Mouse (Mus musculus): ENCODE measurements around the gene Tspan14.

DNA sequence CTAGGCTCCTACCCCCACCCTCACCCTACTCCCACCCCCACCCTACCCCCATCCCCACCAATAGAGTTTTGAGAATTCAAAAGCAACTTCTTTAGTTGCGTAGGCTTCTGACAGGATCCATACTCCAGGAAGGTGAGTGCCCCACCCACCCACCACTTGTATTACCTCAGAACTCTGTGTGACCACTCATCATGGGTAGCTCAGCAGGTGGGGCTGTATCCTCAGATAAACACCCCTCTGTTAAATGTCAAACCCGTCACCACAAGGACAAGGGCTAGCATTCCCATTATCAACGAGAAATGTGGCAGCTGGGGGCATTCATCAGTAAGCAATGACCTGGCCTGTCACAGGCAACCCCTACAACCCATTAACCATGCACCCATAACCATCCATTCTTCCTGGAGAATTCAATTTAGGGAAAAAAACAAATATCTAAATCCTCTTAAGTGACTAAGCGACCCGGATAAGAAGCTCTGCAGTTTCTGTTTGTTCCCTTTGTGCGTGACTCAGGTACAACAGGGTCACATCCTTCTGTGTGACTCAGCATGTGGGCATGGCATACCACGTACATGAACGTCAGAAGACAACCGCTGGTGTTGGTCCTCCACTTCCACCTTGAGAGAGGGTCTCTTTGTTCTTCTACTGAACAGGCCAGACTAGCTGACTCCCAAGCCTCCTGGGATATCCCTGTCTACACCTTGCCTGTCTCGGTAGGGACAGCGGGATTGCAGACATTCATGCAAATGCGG, 64.1 kb downstream of the Tspan14 start:
- no peak for TF ChIP-seq ZC3H11A (IDR thresholded peaks at IDR 0.05; ENCODE audit: borderline replicate concordance, low read depth, low read length)
- no peak for TF ChIP-seq HCFC1 (IDR thresholded peaks at IDR 0.05; ENCODE audit: borderline replicate concordance, insufficient read depth, low read length)

Data from ES-E14 (cell line).